Mouse (Mus musculus) cerebellum, postnatal 25 days (tissue): ENCODE measurements around the gene Tnrc6c.
A peak's percentile ranks its signal among the peaks of the same experiment; 100 is the strongest.
"Not testable (repeated sequence)": the region's sequence is repeated elsewhere in the genome, so short reads cannot be mapped to it uniquely, and the experiment has no call there.

Experiments
- DNase-seq, 2 experiments: peaks; one replicate each; pipeline ENCODE4 v3.0.0; 2021; ENCODE audit warnings: mixed read lengths in 2 of 2

Tnrc6c gene

GRCm38 (mm10) chr11:117774925-117775324, 120.8 kb downstream of the Tnrc6c start:
- peak in 1 of 2 experiments; percentile 40 for DNase-seq

GRCm38 (mm10) chr11:117775540-117775939, 121.5 kb downstream of the Tnrc6c start:
- no peak for DNase-seq

GRCm38 (mm10) chr11:117776085-117776792, 122.2 kb downstream of the Tnrc6c start:
- no peak for DNase-seq

GRCm38 (mm10) chr11:117777111-117777510, 123.0 kb downstream of the Tnrc6c start:
- DNase-seq = no peak

GRCm38 (mm10) chr11:117778031-117778430, 123.9 kb downstream of the Tnrc6c start:
- DNase-seq = no peak

- DNase-seq = no peak
Measured at GRCm38 (mm10) chr11:117778851-117779433, 124.9 kb downstream of the Tnrc6c start.

GRCm38 (mm10) chr11:117779434-117780198, 125.5 kb downstream of the Tnrc6c start:
- peak in 1 of 2 experiments; percentile 40 for DNase-seq

- no peak for DNase-seq
Measured at GRCm38 (mm10) chr11:117780199-117780515, 126.1 kb downstream of the Tnrc6c start.

GRCm38 (mm10) chr11:117780582-117781111, 126.6 kb downstream of the Tnrc6c start:
- DNase-seq = peak in 1 of 2 experiments; percentile 62

GRCm38 (mm10) chr11:117781199-117781821, 127.2 kb downstream of the Tnrc6c start:
- DNase-seq = peak in 1 of 2 experiments; percentile 53

GRCm38 (mm10) chr11:117781993-117782704, 128.1 kb downstream of the Tnrc6c start, which contains the start of the genes Tmc8 and Tmc6:
Gene Tmc8, plus strand, starts transcription at chr11:117782076.
Gene Tmc6, minus strand, starts transcription at chr11:117782198.
- DNase-seq = no peak

- no peak for DNase-seq
Measured at GRCm38 (mm10) chr11:117782705-117783034, 128.6 kb downstream of the Tnrc6c start.

GRCm38 (mm10) chr11:117783089-117783488, 129.0 kb downstream of the Tnrc6c start:
- DNase-seq = peak in 1 of 2 experiments; percentile 62

- DNase-seq = peak in 1 of 2 experiments; percentile 34
Measured at GRCm38 (mm10) chr11:117783683-117784309, 129.7 kb downstream of the Tnrc6c start.

GRCm38 (mm10) chr11:117786294-117786693, 132.2 kb downstream of the Tnrc6c start:
- DNase-seq = peak; percentile 63 to 80

- DNase-seq = not testable (repeated sequence)
Measured at GRCm38 (mm10) chr11:117788481-117788880, 134.4 kb downstream of the Tnrc6c start.

GRCm38 (mm10) chr11:117790286-117790685, 136.2 kb downstream of the Tnrc6c start:
- DNase-seq = peak; percentile 59 to 74

GRCm38 (mm10) chr11:117790703-117791440, 136.8 kb downstream of the Tnrc6c start:
- DNase-seq = no peak

- DNase-seq = no peak
Measured at GRCm38 (mm10) chr11:117791441-117791761, 137.3 kb downstream of the Tnrc6c start.

GRCm38 (mm10) chr11:117792281-117792888, 138.3 kb downstream of the Tnrc6c start:
- no peak for DNase-seq
